Mouse (Mus musculus) thymus, adult 2 months (tissue): ENCODE results near the gene Purb. TPM values are rescaled to one million over a fixed set of nuclear protein-coding genes. Genes with fewer than 3 reads are reported as not detected.
"Not testable (repeated sequence)": the region's sequence is repeated elsewhere in the genome, so short reads cannot be mapped to it uniquely, and the experiment has no call there.

Experiments used
- DNase-seq: peaks from one replicate; pipeline ENCODE4 v3.0.0; 2021
- H3K27ac ChIP-seq: fragments of 200-500 bp; 2 replicates; pipeline ENCODE4 v1.5.1; 2012; ENCODE audit warnings: low read length, control low read depth; ENCODE audit not compliant: control insufficient read depth, insufficient read depth
- H3K27me3 ChIP-seq: fragments of 200-500 bp; 2 replicates; pipeline ENCODE4 v1.6.1; 2012; ENCODE audit warnings: mild to moderate bottlenecking, low read length, moderate library complexity, mixed read lengths; ENCODE audit not compliant: control insufficient read depth, insufficient read depth
- H3K36me3 ChIP-seq: fragments of 200-500 bp; 2 replicates; pipeline ENCODE4 v1.6.1; 2012; ENCODE audit warnings: mild to moderate bottlenecking, low read length, moderate library complexity; ENCODE audit not compliant: control insufficient read depth, insufficient read depth
- H3K4me1 ChIP-seq: fragments of 200-500 bp; replicated peaks from 2 replicates; pipeline ENCODE4 v1.6.1; 2012; ENCODE audit warnings: low read length; ENCODE audit not compliant: control insufficient read depth, insufficient read depth
- H3K4me3 ChIP-seq: fragments of 200-500 bp; 2 replicates; pipeline ENCODE4 v1.5.1; 2012; ENCODE audit warnings: mild to moderate bottlenecking, low read length, control low read depth, moderate library complexity; ENCODE audit not compliant: control insufficient read depth, insufficient read depth
- CTCF ChIP-seq: fragments of 200-500 bp; IDR thresholded peaks from 2 replicates; pipeline ENCODE4 v1.5.1; 2012; ENCODE audit warnings: mild to moderate bottlenecking, control low read depth, low read length, moderate library complexity, borderline replicate concordance; ENCODE audit not compliant: control insufficient read depth, poor library complexity, insufficient read depth; ENCODE audit errors: extremely low read depth
- POLR2A ChIP-seq: fragments of 200-500 bp; IDR thresholded peaks from 2 replicates; pipeline ENCODE4 v1.6.1; 2012; ENCODE audit warnings: mild to moderate bottlenecking, low read length, control low read depth, moderate library complexity; ENCODE audit not compliant: control insufficient read depth, poor library complexity, insufficient read depth; ENCODE audit errors: extremely low read depth
- WGBS: fragments of 180-500 bp; shearing (Covaris S2); methylation state at CpG from one replicate; pipeline ENCODE4 v1.1.7; 2018; 5-methylcytosine and 5-hydroxymethylcytosine counted together
- polyA plus RNA-seq: library from polyadenylated mRNA; depleted of rRNA; stranded (reverse); fragments of >200 nt; gene quantifications from 2 replicates; pipeline ENCODE4 v1.2.3, GENCODE M21; 2012; rRNA removed

Gene Purb
- polyA plus RNA-seq, 1 experiment, result 12.7 TPM

DNA sequence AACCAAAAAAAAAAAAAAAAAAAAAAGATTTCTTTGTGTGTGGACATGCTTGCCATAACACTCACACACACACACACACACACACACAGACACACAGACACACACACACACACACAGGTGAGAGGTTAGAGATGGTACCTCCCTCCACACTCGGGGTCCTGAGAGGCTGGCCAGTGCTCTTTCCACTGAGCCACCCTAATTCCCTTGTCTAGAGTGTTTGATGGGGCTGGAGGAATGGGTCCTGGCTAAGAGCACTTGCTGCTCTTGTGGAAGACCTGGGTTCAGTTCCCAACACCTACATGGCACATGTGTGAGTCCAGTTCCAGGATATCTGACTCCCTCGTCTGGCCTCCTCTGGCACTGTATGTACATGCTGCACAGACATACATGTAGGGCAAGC is 38.0 kb downstream of the Purb start:
- Histone ChIP-seq H3K27ac (no peak overlapping the region), H3K4me1 (no peaks in the 10 kb centered on the region), H3K4me3 (no peak overlapping the region), H3K36me3 (peaks cover 57% of the 10 kb centered on the region), H3K27me3 (no peaks in the 10 kb centered on the region)
- TF ChIP-seq POLR2A (no peak), CTCF (no peak)
- DNase-seq, result no peak
- 100% methylated on average over 2 of the region's 2 CpGs for WGBS

DNA sequence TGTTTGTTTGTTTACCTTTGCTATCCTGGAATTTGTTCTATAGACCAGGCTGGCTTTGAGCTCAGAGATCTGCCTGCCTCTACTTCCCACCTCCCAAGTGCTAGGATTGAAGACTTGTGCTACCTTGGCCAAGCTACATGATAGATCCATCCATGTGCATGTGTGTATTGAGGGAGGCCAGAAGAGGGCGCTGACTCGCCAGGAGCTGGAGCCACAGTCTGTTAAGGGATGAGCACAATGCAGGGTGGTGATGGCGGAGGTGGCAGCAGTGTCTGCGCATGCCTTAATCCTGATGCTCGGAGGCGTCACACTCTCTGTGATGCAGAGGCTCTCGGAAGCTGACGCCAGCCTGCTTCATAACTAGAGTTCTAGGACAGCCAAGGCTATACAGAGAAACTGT is 39.3 kb downstream of the Purb start:
- Histone ChIP-seq H3K27ac (no peak overlapping the region), H3K4me1 (no peaks in the 10 kb centered on the region), H3K27me3 (no peaks in the 10 kb centered on the region), H3K36me3 (peaks cover 69% of the 10 kb centered on the region), H3K4me3 (no peak overlapping the region)
- no peak for TF ChIP-seq POLR2A
- peak; percentile 69; the same call in 1 of the 2 replicates for TF ChIP-seq CTCF
- DNase-seq, result peak; percentile 68
- WGBS, result 82% methylated on average over 8 of the region's 8 CpGs

DNA sequence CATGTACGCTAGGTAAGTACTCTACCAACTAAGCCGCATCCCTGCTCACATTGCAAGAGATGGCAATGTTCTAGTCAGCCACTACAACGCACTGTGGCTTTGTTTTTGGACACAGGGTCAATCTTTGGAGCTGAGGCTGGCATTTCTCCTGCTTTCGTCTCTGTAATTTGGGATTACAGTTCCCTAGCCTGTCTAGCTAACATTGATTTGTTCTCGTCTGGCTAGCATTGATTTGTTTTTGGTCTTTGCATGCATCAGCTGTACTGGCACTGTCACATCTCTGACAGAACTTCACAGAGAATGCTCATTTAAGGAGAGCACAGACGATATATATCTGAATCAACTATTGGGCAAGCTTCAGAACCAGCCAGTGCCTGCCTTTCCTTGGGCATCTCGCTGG is 45.5 kb downstream of the Purb start:
- Histone ChIP-seq H3K27me3 (no peaks in the 10 kb centered on the region), H3K4me1 (no peaks in the 10 kb centered on the region), H3K36me3 (peaks cover 87% of the 10 kb centered on the region), H3K4me3 (no peak overlapping the region), H3K27ac (no peak overlapping the region)
- 97% methylated on average over 7 of the region's 7 CpGs for WGBS
- no peak for DNase-seq
- TF ChIP-seq CTCF (no peak), POLR2A (no peak)

DNA sequence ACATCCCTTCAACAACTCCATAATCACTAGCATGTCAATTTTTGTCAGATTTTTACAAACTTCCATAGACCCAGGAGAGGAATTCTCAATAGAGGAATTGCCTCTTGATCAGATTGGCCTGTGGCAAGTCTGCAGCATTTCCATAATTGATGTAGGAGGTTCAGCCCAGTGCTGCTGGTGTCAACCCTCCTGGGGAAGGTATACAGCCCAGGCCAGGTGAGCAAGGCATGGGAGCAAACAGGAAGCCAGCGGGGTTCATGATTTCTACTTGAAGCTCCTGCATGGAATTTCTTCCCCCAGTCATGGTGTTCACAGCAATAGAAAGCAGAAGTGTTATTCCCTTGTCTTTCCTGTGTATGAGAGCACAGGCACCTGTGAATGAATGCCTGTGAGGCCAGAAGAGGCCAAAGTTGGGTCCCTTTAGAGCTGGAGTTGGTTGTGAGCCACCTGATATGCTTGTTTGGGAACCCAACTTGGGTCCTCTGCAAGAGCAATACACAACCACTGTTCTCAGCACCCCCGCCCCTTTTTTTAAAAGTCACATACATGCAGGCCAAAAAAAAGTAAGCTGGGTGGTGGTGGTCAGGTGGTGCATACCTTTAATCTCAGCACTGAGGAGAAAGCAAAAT is 54.9 kb downstream of the Purb start:
- 87% methylated on average over 2 of the region's 2 CpGs for WGBS
- H3K4me3 ChIP-seq, result no peak overlapping the region
- no peaks in the 10 kb centered on the region for H3K27me3 ChIP-seq
- H3K36me3 ChIP-seq, result peaks cover 54% of the 10 kb centered on the region
- H3K4me1 ChIP-seq, result no peaks in the 10 kb centered on the region
- DNase-seq, result no peak
- H3K27ac ChIP-seq, result no peak overlapping the region
- TF ChIP-seq CTCF (no peak), POLR2A (no peak)

DNA sequence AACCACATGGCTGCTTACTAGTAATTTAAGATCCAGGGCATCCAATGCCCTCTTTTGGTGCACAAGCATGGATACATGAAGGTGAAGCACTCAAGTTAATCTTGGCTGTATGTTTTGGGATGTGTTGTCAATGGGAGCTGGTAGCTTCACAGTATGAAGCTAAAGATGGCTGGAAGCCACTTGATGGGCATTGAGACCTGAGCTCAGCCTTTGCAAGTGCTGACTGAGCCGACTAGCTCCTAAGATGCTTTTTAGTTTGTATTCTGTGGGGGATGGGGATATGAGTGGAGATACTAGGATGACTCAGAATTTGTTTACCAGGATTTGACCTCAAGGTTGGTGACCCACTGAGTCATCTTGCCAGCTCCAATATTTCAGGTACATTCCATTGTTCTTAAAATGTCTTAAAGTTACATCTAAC is 55.4 kb downstream of the Purb start:
- WGBS, result 69% methylated on average over 1 of the region's 1 CpGs

DNA sequence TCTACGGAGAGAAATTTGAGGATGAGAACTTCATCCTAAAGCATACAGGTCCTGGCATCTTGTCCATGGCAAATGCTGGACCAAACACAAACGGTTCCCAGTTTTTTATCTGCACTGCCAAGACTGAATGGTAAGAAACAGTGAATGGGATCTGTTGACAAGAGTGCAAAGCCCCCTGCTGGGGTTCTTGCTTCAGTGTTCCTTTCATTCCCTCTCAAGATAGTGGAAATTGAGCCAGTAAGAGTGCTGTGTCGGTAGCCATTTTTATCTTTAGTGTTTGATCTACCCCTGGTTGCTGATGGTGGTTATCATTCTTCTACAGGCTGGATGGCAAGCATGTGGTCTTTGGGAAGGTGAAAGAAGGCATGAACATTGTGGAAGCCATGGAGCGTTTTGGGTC is 56.6 kb downstream of the Purb start:
- H3K4me1 ChIP-seq, H3K4me3 ChIP-seq, H3K27ac ChIP-seq, H3K27me3 ChIP-seq, DNase-seq: not testable (repeated sequence)
- WGBS, result 84% methylated on average over 4 of the region's 4 CpGs
- H3K36me3 ChIP-seq, result peaks cover 42% of the 10 kb centered on the region

More for the DNA sequence above, 55.4 kb downstream of the Purb start:
- H3K4me3 ChIP-seq, result no peak overlapping the region
- no peaks in the 10 kb centered on the region for H3K27me3 ChIP-seq
- peaks cover 51% of the 10 kb centered on the region for H3K36me3 ChIP-seq
- H3K4me1 ChIP-seq, result no peaks in the 10 kb centered on the region
- H3K27ac ChIP-seq, result no peak overlapping the region
- TF ChIP-seq CTCF, result no peak
- no peak for TF ChIP-seq POLR2A
- no peak for DNase-seq

DNA sequence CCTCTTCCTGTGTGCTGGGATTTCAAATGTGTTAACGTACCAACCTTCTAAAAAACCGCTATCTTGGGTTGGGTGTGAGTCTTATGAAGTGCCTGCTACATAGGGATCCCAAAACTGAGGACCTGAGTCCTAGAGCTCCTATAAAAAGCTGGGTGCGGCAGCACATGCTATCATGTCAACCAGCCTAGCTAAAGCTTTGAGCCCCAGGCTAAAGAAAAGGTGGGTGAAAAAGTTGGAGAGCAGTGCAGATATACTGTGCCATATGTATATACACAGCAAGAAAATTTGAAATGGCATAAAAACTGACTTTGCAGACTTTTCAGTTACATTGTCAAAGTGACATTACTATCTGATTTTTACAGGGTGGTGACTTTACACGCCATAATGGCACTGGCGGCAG is 57.0 kb downstream of the Purb start:
- Histone ChIP-seq H3K4me3 (no peak overlapping the region), H3K4me1 (peaks cover 4% of the 10 kb centered on the region), H3K27me3 (no peaks in the 10 kb centered on the region), H3K36me3 (peaks cover 38% of the 10 kb centered on the region), H3K27ac (no peak overlapping the region)
- DNase-seq, result no peak
- no peak for TF ChIP-seq CTCF
- no peak for TF ChIP-seq POLR2A
- 89% methylated on average over 5 of the region's 5 CpGs for WGBS

Other genes with a start within 250 kb of the Purb start
- gene Npc1l1, start 245.8 kb downstream of the Purb start, polyA plus RNA-seq, result 0.20 and 0.24 TPM in 2 replicates
- 43.4 and 45.5 TPM in 2 replicates for gene Ddx56, start 208.1 kb downstream of the Purb start, polyA plus RNA-seq
- gene Tmed4, start 201.0 kb downstream of the Purb start, polyA plus RNA-seq, result 102 and 109 TPM in 2 replicates
- gene Ogdh, start 184.3 kb downstream of the Purb start, polyA plus RNA-seq, result 153 and 168 TPM in 2 replicates
- gene Zmiz2, start 86.8 kb downstream of the Purb start, polyA plus RNA-seq, result 137 and 187 TPM in 2 replicates
- gene Ppia, start 60.5 kb downstream of the Purb start, polyA plus RNA-seq, result 1,363 and 1,486 TPM in 2 replicates
- 163 and 178 TPM in 2 replicates for gene H2afv, start 31.5 kb downstream of the Purb start, polyA plus RNA-seq
- gene Myo1g, start 45.0 kb upstream of the Purb start, polyA plus RNA-seq, result 202 and 216 TPM in 2 replicates
- 450 and 470 TPM in 2 replicates for gene Ccm2, start 71.0 kb upstream of the Purb start, polyA plus RNA-seq
- 0.33 and 0.36 TPM in 2 replicates for gene Nacad, start 130.1 kb upstream of the Purb start, polyA plus RNA-seq
- 190 and 191 TPM in 2 replicates for gene Tbrg4, start 150.2 kb upstream of the Purb start, polyA plus RNA-seq
- 0.56 and 1.2 TPM in 2 replicates for gene Wap, start 162.7 kb upstream of the Purb start, polyA plus RNA-seq
- gene Ramp3, start 182.6 kb upstream of the Purb start, polyA plus RNA-seq, result 7.8 and 9.0 TPM in 2 replicates